Mouse (Mus musculus) liver, adult (tissue): ENCODE measurements around the gene Prpsap1.

Experiments used
- GATA4 ChIP-seq: IDR thresholded peaks from 2 replicates; pipeline ENCODE4 v1.6.1; 2014; ENCODE audit warnings: mild to moderate bottlenecking, low read length; ENCODE audit not compliant: insufficient replicate concordance

Gene Prpsap1

DNA sequence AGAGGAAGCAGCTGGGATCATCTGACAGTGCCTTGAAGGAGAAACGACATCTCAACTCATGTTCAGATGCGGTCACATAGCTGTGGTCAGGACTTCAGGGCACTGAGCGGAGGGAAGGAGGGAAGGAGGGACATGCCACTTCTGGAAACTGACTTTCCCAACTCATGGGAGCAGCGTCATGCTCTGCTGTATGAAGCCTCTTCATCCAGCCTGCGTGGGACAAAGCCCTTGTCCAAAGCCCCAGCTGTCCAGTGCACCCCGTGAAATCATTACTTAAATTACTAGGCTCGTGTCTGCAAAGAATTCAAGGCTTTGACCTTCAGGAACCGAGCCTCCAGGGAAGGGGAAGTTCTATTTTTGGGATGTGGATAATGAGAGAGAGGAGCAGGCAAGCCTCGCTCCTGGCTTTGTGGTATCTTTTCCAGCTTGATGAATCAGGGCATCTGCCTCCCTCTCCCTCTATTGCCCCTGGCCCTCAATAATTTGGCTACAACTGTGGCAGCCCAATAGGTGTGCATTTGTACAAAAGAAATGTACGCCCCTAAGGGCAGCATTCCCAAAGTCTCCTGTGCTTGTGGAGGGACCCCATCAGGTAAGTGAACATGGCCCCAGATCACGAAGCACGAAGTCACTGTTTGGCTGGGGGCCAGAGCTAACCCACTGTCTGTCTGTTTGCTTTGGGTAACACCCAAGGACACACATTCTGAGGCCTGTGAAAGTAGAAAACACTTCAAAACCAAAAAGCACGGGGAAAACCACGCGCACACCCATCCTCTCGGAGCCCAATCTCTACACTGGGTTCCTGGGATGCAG, 29.1 kb upstream of the Prpsap1 start:
- TF ChIP-seq GATA4 = no peak

DNA sequence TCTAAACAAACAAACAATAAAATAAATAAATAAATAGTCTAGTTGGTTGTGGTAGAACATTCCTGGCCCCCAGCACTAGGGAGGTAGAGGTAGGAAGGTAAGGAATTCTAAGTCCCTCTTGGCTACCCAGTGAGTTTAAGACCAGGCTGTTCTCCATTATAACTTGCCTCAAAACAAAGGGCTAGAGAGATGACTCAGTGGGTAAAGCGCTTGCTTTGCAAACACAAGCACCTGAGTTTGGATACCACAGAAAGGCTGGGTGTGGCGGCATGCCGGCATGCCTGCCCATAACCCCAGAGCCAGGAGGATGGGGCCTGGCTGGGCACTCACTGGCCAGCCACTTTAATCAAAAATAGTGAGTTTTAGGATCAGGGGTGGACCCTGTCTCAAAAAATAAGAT, 28.0 kb upstream of the Prpsap1 start:
- TF ChIP-seq GATA4 = no peak

DNA sequence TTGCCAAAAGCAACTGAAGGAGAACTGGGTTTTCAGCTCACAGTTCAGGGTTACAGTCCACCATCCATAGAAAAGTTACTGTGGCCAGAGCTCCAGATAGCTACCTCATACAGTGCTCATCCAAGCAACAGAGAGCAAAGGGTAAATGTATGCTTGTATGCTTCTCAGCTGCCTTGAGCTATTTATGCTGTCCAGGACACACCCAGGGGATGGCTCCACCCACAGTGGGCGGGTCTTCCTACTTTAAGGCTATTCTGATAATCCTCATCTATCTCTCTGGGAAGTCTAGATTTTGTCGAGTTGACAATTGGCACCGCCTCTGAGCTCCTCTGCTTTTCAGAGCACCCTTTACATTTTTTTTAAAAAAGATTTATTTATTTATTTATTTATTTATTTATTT, 27.1 kb upstream of the Prpsap1 start:
- TF ChIP-seq GATA4 = no peak

DNA sequence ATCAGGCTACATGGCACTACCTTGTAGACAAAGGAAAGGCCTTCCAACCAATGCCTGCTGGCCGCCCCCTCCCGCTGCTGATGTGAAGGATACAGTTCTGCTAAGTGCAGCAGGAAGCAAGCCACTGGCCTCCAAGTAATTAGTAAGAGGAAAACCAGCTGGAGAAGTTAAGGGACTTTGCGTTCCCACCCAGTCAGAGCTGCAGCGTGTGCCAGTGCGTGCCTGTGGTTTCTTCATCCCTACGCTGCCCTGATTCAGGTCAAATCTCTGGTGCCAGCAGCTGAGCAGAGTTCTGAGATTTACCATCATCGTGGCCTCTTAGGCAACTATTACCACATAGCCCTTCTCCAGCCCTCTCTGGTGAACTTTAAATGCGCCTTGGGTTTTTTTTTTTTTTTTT, 24.5 kb upstream of the Prpsap1 start:
- no peak for TF ChIP-seq GATA4

DNA sequence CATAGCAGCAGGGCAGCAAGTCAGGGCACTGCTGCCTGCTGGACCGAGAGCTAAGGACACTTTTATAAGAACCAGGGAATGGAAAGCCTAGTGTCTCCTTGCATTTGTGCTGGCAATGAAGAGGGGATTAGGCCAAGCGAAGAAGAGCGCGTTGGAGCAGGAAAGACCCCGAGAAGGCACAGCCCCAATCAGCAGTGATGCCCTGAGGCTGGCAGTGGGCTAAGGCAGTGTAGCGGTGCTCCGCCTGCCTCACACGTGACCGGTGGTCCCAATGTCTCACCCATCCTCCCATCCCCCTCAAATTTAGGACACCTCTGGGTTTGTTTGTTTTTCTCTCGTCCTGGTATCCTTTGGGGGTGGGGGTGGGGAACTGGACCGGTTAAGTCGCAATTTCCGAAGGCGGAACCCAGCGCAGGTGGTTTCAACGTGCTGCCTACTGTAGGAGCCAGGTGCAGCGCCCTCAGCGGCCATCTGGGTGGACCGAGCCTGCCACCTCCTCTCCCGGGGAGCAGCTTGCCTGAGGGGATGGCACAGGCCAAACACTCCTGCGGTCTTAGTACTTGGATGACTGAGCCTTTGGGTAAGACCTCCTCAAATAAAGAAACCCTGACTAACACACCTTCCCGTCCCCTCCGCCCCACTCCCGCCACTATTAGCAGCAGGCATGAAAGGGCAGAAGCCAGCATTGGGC, 21.5 kb upstream of the Prpsap1 start:
- TF ChIP-seq GATA4 = no peak

DNA sequence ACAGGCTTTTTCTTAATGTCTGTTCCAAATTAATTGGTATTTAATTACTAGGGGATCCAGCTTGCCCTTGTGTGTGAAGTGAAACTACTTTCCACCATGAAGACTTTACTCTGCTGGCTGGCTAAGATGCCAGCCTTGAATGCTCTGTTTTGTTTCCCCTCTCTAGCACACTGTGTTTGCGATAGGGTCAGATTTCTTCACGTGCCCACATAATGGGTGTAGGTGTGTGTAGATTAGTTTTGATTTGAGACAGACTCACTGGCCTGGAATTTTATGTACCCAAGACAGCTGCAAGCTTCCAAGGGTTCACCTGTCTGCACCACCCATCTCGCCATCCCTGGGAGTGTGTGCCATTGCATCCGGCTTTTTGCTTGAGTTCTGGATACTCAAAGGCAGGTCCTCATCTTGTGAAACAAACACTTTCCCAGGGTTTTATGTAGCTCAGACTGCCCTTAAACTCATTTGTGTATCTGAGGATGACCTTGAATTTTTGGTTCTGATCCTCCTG, 19.6 kb upstream of the Prpsap1 start:
- TF ChIP-seq GATA4 = no peak

DNA sequence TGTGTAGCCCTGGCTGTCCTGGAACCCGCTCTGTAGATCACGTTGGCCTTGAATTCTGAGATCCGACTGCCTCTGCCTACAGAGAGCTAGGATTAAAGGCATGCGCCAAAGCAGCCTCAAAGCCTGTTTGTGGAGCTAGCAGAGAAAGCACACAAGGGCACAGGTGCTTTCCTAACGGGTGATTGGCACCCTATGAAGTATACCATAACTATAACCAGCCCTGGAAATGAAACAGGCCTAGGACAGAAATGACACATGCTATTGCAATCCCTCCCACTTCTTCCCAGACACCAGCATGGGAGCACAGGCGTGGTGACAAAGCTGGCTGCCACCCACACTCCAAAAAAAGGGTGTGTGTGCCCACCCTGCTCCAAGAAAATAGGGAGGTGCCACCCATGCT, 19.0 kb upstream of the Prpsap1 start:
- no peak for TF ChIP-seq GATA4

DNA sequence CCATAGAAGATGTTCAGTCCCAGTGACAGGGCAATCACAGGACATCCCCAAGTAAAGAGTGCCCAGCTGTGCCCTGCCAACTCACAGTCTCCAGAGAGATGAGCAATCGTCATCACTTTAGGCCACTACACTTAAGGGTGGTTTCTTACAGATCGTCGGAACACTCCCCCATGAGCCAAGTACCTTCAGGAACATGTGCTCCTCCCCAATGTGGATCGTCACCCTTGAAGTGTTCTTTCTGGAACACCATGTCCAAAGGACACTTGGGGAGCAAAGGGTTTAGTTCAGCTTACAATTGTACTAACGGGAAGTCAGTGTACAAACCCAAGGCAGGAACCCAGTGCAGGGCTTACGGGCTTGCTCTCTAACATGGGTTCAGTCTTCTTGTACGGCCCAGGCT, 18.2 kb upstream of the Prpsap1 start:
- TF ChIP-seq GATA4 = no peak

- no peak for TF ChIP-seq GATA4
Measured at GRCm38 (mm10) chr11:116511301-116511868, 17.4 kb upstream of the Prpsap1 start.

DNA sequence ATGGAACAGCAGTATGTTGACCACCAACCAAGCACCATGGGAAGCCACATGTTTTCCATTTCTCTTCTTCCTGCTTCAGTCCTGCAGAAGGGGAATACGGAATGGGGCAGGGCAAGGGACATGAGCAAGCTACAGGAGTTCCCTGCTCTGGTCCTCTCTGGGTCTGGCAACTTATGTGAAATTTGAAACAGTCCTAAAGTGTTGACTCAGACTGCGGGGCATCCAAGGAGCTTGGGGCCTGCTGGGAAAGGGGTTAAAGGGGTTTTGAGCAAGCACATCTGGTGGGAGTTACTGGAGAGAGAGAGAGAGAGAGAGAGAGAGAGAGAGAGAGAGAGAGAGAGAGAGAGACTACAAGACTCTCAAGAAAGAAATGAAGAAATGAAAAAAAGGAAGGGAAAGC, 14.7 kb upstream of the Prpsap1 start:
- TF ChIP-seq GATA4 = no peak

DNA sequence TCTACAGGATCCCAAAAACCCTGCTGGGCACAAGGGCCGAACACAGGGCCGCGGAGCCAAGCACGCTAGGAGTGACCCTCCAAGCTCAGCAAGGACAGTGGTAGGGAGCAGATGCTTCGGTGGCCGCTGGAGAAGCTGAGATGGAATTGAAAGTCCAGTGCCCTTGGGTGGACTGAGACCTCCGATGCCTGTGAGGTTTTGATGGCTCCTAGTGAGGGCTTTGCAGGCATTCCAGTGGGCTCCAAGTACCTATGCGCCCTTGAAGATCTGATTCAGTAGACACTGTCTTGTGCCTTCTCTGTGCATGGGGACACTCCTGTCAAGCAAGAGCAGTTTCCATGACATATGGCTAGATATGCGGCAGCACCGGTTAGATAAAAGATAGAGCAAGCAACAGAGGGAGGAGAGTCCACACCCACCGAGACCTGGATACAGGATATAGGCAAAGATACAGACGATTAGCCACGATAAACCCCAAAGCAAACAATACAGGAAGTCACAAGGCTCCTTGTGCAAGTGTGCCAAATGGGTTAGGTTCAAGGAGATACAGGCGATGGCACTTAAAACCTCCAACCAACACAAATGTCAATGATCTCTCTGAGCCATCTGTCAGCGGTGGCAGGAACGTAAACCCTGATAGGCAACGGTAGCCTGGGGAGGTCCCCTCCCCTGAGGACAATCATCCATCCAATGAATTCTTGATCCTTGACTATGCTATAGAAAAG, 12.3 kb upstream of the Prpsap1 start:
- no peak for TF ChIP-seq GATA4

DNA sequence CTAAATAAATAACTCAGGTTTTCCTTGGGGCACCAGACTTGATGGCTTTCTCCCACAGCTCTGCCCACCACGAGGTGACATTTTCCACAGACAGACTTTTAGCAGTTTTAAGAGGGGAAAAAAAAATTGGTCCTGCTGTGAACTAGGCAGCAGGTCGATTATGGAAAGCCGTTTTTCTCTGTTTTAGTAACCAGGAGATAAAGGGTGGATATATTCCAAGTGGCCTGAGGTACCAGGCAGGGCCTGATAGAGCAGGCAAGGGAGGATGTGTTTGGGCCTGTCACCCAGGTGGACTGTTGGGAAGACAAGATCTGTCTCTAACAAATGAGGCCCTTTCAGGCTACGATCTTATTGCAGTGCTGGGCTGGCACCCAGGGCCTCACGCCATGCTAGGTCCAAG, 11.6 kb upstream of the Prpsap1 start:
- TF ChIP-seq GATA4 = no peak

GRCm38 (mm10) chr11:116504516-116504915, 10.5 kb upstream of the Prpsap1 start:
- TF ChIP-seq GATA4 = no peak

- TF ChIP-seq GATA4 = no peak
Measured at GRCm38 (mm10) chr11:116501005-116501746, 7.2 kb upstream of the Prpsap1 start.

DNA sequence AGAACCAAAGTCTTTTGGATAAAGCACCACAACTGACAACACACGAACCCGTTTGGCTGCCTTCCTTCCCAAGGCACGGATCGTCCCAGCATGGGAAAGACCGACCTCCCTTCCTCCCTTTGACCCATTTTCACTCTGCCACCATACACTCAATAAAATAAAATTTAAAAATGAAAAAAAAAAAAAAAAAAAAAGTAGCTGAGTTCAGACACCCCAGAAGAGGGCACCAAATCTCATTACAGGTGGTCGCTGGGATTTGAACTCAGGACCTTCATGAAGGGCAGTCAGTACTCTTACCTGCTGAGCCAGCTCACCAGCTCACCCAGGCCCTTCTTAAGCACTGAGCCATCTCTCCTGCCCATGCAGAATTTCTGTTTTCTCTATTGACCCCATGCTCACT, 5.0 kb upstream of the Prpsap1 start:
- no peak for TF ChIP-seq GATA4
